Mouse (Mus musculus) small intestine, adult 2 months (tissue): ENCODE measurements around the gene Prss57.

ENCODE experiments used
- CTCF ChIP-seq: fragments of 200-500 bp; IDR thresholded peaks from 2 replicates; pipeline ENCODE4 v1.5.1; 2012; ENCODE audit warnings: low read depth, mild to moderate bottlenecking, control low read depth, inconsistent platforms, low read length, moderate library complexity, mixed read lengths; ENCODE audit not compliant: insufficient replicate concordance, insufficient read length; ENCODE audit errors: extremely low read depth
- POLR2A ChIP-seq: fragments of 200-500 bp; IDR thresholded peaks from 2 replicates; pipeline ENCODE4 v1.6.1; 2012; ENCODE audit warnings: low read depth, mild to moderate bottlenecking, control low read depth, inconsistent platforms, low read length, moderate library complexity

DNA sequence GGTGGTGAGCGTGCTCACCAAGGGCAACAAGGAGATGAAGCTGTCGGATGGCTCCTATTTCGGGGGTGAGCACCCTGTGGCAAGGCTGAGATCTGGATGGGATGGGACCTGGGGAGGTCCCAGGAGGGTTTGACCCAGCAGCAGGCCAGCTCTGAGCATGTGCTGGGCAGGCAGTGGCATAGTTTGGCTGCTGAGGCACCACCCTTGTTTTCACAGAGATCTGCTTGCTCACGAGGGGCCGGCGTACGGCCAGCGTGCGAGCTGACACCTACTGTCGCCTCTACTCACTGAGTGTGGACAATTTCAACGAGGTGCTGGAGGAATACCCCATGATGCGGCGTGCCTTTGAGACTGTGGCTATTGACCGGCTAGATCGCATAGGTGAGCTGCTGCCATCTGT lies 56.9 kb downstream of the Prss57 start:
- TF ChIP-seq CTCF: no peak
- no peak for TF ChIP-seq POLR2A
